Mouse (Mus musculus): ENCODE measurements around the gene Rbbp4. TPM values are rescaled to one million over a fixed set of nuclear protein-coding genes. Genes with fewer than 3 reads are reported as not detected.
A peak's percentile ranks its signal among the peaks of the same experiment; 100 is the strongest.

Gene Rbbp4
- total and polyA plus RNA-seq, 3 experiments = 16.8 to 70.7 (median 67.0) TPM

- TF ChIP-seq POLR2A (IDR thresholded peaks at IDR 0.05; ENCODE audit: insufficient read depth, low read depth, low read length) (peak; percentile 31; the same call in 1 of the 2 replicates), CTCF (IDR thresholded peaks at IDR 0.05) (no peak)
- peak overlapping the region; percentile 88 for H3K27ac ChIP-seq
- no peaks in the 10 kb centered on the region for H3K27me3 ChIP-seq (ENCODE audit: control insufficient read depth, insufficient read depth, low read length)
- peaks cover 24% of the 10 kb centered on the region for H3K36me3 ChIP-seq (ENCODE audit: control insufficient read depth, insufficient read depth, low read length)
- H3K4me3 ChIP-seq = peak overlapping the region; percentile 92
- DNase-seq = no peak
- peak overlapping the region; percentile 96 for H3K9ac ChIP-seq (ENCODE audit: low read depth, low read length)
- WGBS = under 1% methylated on average over 62 of the region's 62 CpGs
- intact Hi-C loops (cut with DNase I) = loop anchor here (2.0 to 5.0 kb wide), 2 partner anchors 126 to 283 kb away; partner anchors contain the start of genes Bsdc1 and Iqcc
- peaks cover 2% of the 10 kb centered on the region for H3K79me2 ChIP-seq (replicated peaks; ENCODE audit: control insufficient read depth, insufficient read depth, low read length)
- peaks cover 2% of the 10 kb centered on the region for H3K4me1 ChIP-seq (ENCODE audit: control insufficient read depth, insufficient read depth, low read length)
Observed at GRCm38 (mm10) chr4:129334677-129335215, 424 bp downstream of the Rbbp4 start.

GRCm38 (mm10) chr4:129332846-129333245 lies 2.3 kb downstream of the Rbbp4 start:
- no peak for DNase-seq
- Histone ChIP-seq H3K4me3 (no peak overlapping the region), H3K4me1 (ENCODE audit: control insufficient read depth, insufficient read depth, low read length) (peaks cover 2% of the 10 kb centered on the region), H3K79me2 (replicated peaks; ENCODE audit: control insufficient read depth, insufficient read depth, low read length) (peaks cover 4% of the 10 kb centered on the region), H3K9ac (ENCODE audit: low read depth, low read length) (no peak overlapping the region), H3K27ac (no peak overlapping the region), H3K27me3 (ENCODE audit: control insufficient read depth, insufficient read depth, low read length) (no peaks in the 10 kb centered on the region), H3K36me3 (ENCODE audit: control insufficient read depth, insufficient read depth, low read length) (peaks cover 29% of the 10 kb centered on the region)
- intact Hi-C loops (cut with DNase I) = loop anchor here (5.0 kb wide), 1 partner anchor 284 kb away; the partner anchor contains the start of gene Iqcc
- 13% methylated on average over 1 of the region's 1 CpGs for WGBS
- TF ChIP-seq CTCF (IDR thresholded peaks at IDR 0.05) = no peak
- TF ChIP-seq POLR2A (IDR thresholded peaks at IDR 0.05; ENCODE audit: insufficient read depth, low read depth, low read length) = no peak
- TF ChIP-seq EP300 (IDR thresholded peaks at IDR 0.05; ENCODE audit: insufficient read depth, low read depth, low read length) = no peak

GRCm38 (mm10) chr4:129326191-129326590 lies 9.0 kb downstream of the Rbbp4 start:
- 42% methylated on average over 1 of the region's 1 CpGs for WGBS
- peaks cover 3% of the 10 kb centered on the region for H3K4me1 ChIP-seq (ENCODE audit: control insufficient read depth, insufficient read depth, low read length)

GRCm38 (mm10) chr4:129324756-129325155 lies 10.4 kb downstream of the Rbbp4 start:
- Histone ChIP-seq H3K4me3 (no peak overlapping the region), H3K4me1 (ENCODE audit: control insufficient read depth, insufficient read depth, low read length) (peaks cover 3% of the 10 kb centered on the region), H3K79me2 (replicated peaks; ENCODE audit: control insufficient read depth, insufficient read depth, low read length) (peaks cover 3% of the 10 kb centered on the region), H3K27me3 (ENCODE audit: control insufficient read depth, insufficient read depth, low read length) (no peaks in the 10 kb centered on the region), H3K27ac (no peak overlapping the region), H3K36me3 (ENCODE audit: control insufficient read depth, insufficient read depth, low read length) (peaks cover 24% of the 10 kb centered on the region), H3K9ac (ENCODE audit: low read depth, low read length) (no peak overlapping the region)
- DNase-seq = no peak
- intact Hi-C loops (cut with DNase I) = no loop called here
- WGBS = 54% methylated on average over 1 of the region's 1 CpGs
- TF ChIP-seq CTCF (IDR thresholded peaks at IDR 0.05) (no peak), EP300 (IDR thresholded peaks at IDR 0.05; ENCODE audit: insufficient read depth, low read depth, low read length) (no peak), POLR2A (IDR thresholded peaks at IDR 0.05; ENCODE audit: insufficient read depth, low read depth, low read length) (no peak)

More at GRCm38 (mm10) chr4:129326191-129326590, 9.0 kb downstream of the Rbbp4 start:
- no peak for DNase-seq
- Histone ChIP-seq H3K79me2 (replicated peaks; ENCODE audit: control insufficient read depth, insufficient read depth, low read length) (peaks cover 3% of the 10 kb centered on the region), H3K27me3 (ENCODE audit: control insufficient read depth, insufficient read depth, low read length) (no peaks in the 10 kb centered on the region), H3K27ac (no peak overlapping the region), H3K9ac (ENCODE audit: low read depth, low read length) (no peak overlapping the region), H3K4me3 (no peak overlapping the region), H3K36me3 (ENCODE audit: control insufficient read depth, insufficient read depth, low read length) (peaks cover 22% of the 10 kb centered on the region)
- intact Hi-C loops (cut with DNase I) = no loop called here
- TF ChIP-seq CTCF (IDR thresholded peaks at IDR 0.05) (no peak), POLR2A (IDR thresholded peaks at IDR 0.05; ENCODE audit: insufficient read depth, low read depth, low read length) (no peak), EP300 (IDR thresholded peaks at IDR 0.05; ENCODE audit: insufficient read depth, low read depth, low read length) (no peak)

GRCm38 (mm10) chr4:129323491-129323890 lies 11.7 kb downstream of the Rbbp4 start:
- no peak for DNase-seq
- TF ChIP-seq POLR2A (IDR thresholded peaks at IDR 0.05; ENCODE audit: insufficient read depth, low read depth, low read length) (no peak), EP300 (IDR thresholded peaks at IDR 0.05; ENCODE audit: insufficient read depth, low read depth, low read length) (no peak), CTCF (IDR thresholded peaks at IDR 0.05) (no peak)
- H3K9ac ChIP-seq (ENCODE audit: low read depth, low read length) = no peak overlapping the region
- H3K4me1 ChIP-seq (ENCODE audit: control insufficient read depth, insufficient read depth, low read length) = peaks cover 3% of the 10 kb centered on the region
- peaks cover 1% of the 10 kb centered on the region; the same call in 1 of the 2 replicates for H3K79me2 ChIP-seq (replicated peaks; ENCODE audit: control insufficient read depth, insufficient read depth, low read length)
- WGBS = 78% methylated on average over 1 of the region's 1 CpGs
- no peak overlapping the region for H3K4me3 ChIP-seq
- peaks cover 23% of the 10 kb centered on the region for H3K36me3 ChIP-seq (ENCODE audit: control insufficient read depth, insufficient read depth, low read length)
- intact Hi-C loops (cut with DNase I) = no loop called here
- H3K27me3 ChIP-seq (ENCODE audit: control insufficient read depth, insufficient read depth, low read length) = no peaks in the 10 kb centered on the region
- H3K27ac ChIP-seq = no peak overlapping the region

GRCm38 (mm10) chr4:129322042-129322441 lies 13.1 kb downstream of the Rbbp4 start:
- Histone ChIP-seq H3K36me3 (ENCODE audit: control insufficient read depth, insufficient read depth, low read length) (peaks cover 20% of the 10 kb centered on the region), H3K79me2 (replicated peaks; ENCODE audit: control insufficient read depth, insufficient read depth, low read length) (no peaks in the 10 kb centered on the region), H3K9ac (ENCODE audit: low read depth, low read length) (no peak overlapping the region), H3K4me1 (ENCODE audit: control insufficient read depth, insufficient read depth, low read length) (peaks cover 3% of the 10 kb centered on the region), H3K27ac (no peak overlapping the region), H3K4me3 (no peak overlapping the region), H3K27me3 (ENCODE audit: control insufficient read depth, insufficient read depth, low read length) (no peaks in the 10 kb centered on the region)
- DNase-seq = no peak
- TF ChIP-seq CTCF (IDR thresholded peaks at IDR 0.05) (no peak), POLR2A (IDR thresholded peaks at IDR 0.05; ENCODE audit: insufficient read depth, low read depth, low read length) (no peak), EP300 (IDR thresholded peaks at IDR 0.05; ENCODE audit: insufficient read depth, low read depth, low read length) (no peak)
- WGBS = 89% methylated on average over 5 of the region's 5 CpGs
- intact Hi-C loops (cut with DNase I) = no loop called here
